Mouse (Mus musculus) c-Kit-positive CD71-positive TER-119-positive erythroid progenitor cells, embryonic 14.5 days (primary cell): Measurements from ENCODE around the gene Serhl.
"Not testable (repeated sequence)": the region's sequence is repeated elsewhere in the genome, so short reads cannot be mapped to it uniquely, and the experiment has no call there.

Experiments
- DNase-seq: peaks from one replicate; pipeline ENCODE4 v3.0.0-alpha.2; 2013; ENCODE audit warnings: low spot score

Gene Serhl

DNA sequence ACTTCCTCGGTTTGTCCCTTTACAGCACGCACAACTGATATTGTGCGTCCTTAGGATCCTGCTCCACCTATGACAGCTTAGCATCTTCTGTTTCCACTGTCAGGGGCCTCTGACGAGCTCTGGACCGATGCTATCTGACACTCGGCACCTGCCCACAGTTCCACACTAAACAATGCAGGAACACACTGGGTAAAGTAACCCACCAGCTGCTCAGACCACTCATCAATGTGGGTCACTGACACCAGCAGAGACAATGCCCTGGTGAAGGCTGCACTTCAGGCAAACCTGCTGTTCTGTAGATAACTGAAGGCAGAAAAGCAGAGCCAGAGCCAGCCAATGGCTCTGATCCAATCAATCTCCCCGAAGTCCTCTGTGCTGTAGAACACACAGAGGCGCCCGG, 37.3 kb downstream of the Serhl start:
- no peak for DNase-seq

DNA sequence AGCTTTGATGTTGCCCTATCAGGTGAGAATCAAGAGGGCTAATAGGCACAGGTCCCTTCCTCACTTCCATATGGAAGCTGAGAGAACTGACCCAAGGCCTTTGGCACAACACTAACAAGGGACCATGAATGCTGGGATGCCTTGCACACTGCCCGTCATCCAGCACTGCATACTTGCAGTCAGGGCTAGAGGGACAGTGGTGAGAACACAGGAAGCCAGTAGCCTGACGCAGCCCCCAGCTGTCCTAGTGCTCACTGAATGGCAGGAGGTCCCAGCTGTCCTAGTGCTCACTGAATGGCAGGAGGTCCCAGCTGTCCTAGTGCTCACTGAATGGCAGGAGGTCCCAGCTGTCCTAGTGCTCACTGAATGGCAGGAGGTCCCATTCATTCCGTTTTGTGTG, 37.7 kb downstream of the Serhl start:
- DNase-seq = not testable (repeated sequence)

DNA sequence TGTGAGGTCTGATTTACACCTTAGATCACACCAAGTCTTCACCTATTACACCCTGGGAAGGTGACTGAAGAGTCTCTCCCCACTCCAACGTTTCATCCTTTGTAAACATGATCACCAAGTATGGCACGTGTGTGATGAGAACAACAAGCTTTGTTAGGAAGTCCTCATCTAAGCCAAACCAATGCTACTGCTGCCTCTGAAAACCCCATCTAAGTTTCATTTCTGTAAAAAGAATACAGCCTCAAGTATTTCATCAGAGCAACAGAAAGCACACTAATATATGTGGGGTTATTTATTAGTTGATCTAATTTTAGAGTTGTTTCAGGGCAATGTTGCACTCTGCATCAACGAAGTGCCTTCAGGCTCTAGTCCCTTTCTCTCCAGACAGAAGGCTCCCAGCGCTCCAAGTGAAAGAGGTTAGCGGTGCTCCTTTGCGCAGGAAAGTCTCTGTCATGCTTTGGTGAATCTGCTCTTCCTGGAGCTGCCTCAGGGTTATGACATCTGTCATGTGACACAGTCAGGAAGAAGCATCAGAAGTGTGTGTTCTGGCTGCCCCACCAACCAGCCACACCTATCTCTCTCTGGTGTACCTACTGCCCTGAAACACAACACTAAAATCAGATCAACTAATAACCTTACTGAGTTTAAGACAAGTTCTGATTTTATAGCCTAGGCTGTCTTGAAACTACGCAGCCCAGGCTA, 40.4 kb downstream of the Serhl start:
- no peak for DNase-seq

DNA sequence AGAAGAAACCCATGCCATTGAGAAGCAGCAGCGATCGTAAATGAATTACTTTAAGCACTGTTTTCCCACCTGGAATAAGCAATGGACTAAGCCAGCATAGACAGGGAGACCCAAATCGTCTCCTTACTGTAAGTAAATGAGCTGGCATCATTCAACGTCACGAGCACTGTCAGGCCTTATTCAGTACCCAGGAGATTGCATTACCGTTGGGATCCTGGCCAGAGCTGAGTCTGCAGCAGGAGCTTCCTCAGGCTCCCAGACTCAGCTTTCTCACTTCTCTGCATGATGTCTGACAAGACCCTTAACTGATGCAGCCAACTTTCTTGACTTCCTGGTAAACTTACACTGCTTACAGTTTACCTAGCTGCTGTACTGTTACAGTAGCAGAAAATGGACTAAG, 45.4 kb downstream of the Serhl start:
- DNase-seq = no peak

DNA sequence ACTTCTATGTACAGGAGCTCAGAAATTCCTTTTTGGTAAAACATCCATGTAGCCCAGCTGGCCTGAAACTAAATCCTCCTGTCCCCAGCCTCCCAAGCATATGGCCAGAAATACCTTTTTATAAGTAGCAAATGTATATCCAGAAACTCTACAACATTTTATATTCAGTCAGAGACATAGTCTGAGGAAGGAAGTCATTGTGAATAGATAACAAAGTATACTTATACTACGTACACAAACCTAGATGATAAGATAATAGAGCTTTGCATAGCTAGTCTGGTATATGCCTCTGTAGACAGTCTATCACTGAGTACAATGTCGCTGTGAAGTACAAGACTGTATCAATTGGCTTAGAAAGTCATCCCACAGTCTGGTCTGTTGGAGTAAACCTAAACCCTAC, 46.3 kb downstream of the Serhl start:
- no peak for DNase-seq

DNA sequence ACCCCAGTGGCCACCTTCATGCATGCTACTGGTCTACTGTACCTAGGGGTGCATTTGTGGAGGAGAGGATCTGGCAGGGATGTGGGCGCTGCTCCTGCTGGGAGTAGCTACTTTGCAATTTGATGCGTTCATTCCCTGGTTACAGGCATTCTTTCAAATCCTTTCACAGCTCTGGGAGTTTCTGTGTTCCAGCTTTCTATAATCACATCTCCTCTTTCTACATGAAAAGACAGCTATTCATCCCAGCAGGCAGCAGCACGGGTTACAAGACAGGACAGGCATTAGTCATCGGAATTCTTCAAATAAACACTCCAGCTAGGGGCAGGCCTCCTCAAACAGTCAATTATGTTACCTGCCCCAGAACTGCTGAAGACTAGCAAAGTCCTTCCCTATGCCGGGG, 53.6 kb downstream of the Serhl start:
- no peak for DNase-seq

DNA sequence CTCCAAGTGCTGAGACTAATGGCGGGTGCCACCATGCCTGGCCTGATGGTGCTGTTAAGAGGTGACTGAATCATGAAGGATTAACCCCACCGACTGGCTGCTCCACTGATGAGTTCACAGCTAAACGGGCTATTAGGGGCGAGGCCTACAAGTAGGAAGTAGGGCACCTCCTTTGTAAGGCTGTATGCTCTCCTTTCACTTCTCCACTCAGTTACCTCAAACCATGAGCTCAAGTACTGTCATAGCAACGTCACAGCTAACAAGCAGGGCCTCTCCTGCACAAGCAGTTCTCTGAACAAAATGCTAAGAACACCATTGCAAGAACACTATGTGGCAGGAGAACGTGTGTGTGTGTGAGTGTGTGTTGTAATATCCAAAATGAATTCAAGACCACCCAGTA, 56.2 kb downstream of the Serhl start:
- DNase-seq = no peak

DNA sequence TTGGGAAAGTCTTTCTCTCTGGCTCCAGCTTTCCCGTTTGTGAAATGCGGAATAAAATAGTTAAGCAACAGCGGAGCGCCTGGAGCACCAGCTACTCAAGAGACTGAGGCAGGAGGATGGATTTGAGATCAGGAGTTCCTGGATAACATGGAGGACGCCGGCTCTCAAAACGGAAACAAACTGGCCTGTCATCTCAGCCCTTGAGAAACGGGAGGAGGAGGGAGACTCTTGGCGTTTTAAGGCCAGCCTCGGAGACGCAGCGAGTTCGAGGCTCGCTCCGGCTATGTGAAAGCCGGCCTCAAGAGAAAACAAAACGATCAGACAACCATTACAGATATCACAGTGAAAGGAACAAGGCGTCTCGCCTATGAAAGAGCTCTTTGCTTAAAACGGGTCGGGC, 59.1 kb downstream of the Serhl start:
- DNase-seq = peak; percentile 29

DNA sequence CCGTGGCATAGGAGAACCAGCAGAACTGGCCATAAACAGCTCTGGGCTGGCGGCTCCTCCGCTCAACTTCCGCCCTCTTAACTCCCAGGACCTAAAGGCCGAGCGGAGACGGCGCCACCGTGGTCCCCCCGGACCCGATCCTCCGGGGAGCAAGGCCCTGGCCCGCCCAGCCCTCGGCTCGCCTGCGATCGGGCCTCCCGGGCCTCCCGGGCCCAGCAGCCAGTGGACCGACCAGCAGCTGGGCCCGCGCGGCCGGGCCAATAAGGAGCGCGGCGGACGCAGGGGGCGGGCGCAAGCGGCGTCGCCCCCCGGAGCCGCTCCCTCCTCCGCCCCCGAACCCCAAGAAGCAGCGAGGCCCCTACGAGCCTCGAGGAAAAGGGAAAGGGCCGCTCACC, 59.5 kb downstream of the Serhl start:
- DNase-seq = peak; percentile 71

DNA sequence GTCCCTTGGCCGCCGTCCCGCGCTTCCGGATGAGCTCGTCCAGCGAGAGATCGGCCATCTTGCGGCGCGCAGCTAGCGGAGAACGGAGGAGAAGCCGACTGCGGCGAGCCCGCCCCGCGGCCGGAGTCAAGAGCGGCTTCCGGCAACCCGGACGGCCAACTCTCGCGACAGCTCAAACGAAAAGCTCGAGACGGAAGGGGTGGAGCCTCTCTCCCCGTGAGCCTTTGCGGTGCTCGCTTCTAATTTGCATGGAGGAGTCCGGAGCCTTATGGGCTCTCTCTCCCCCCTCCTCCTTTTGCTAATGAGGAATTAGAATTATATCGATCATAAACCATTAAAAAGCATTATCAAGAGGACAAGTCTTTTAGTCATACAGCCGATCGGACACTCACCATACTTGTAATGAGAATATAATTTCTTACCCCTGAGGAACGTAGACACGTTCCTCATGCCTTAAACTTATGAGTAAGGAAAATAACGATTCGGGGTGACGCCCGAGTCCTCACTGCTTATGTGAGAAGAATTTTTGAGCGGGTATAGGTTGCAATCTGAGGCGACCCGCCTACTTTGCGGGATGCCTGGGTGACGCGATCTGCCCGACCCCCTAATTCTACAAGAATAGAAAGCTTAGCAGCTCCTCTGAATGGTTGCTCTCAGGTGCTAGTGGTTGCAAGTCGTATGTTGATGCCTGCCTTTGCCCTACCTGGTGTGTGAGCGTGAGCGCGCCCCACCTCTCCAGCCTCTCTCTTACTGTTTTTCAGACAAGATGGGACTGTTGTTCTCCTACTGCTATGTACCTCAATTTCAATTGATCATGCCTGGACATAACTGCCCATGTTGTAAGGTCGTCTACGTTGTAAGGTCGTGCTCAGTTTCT, 60.1 kb downstream of the Serhl start, which contains the start of gene Poldip3:
Poldip3 (minus strand) TSS at position 189 of the 877 bp plus-strand sequence.
- DNase-seq = peak; percentile 99

DNA sequence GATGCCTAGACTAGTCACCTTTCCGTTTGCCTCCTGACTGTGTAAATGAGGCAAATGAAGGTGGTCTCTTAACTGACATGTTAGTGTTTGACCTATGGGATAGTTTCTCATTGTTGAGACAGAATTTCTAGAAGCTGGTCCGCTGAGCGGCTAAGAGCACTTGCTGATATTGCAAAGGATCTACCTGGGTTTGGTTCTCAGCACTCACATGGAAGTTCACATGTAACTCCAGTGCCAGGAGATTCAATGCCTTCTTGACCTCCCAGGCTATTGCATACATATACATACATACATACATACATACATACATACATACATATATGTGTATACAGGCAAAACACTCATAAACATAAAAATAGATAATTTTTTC, 60.8 kb downstream of the Serhl start:
- DNase-seq = no peak

DNA sequence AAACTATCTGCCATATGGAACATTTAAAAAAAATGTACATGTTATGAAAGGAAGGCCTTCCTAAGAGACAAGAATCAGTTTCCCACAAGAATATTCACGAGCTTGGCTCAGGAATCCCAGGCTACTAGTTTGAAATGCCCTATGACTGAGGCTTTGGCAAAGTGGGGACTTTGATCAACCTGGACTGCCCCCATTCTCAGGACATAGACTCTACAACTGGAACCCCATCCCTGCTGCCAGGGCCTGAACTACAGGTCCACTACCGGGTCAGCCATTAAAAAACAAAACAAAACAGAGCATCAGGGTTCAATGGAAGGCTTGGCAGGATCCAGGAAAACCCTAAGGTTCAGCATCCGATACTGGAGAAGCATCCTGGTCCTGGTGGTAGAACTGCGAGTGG, 61.4 kb downstream of the Serhl start:
- DNase-seq = no peak

DNA sequence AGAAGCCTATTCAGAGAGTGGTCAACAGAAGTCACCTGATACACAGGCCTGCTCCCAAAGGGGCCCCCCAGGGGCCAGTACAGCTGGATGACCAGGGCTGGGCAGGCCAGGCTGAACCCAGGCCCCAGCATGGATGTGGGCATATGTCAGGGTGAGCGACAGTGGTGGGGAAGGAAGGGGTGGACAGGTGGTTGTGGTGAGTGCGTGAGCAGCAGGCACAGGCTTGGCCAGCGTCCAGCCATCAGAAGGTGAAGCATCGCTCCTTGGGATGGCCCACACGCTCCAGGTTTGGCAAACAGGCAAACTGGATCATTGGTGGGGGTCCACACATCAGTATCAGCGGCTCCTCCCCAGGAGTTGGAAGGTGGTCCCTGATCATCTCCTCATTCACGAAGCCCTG, 65.0 kb downstream of the Serhl start:
- no peak for DNase-seq

DNA sequence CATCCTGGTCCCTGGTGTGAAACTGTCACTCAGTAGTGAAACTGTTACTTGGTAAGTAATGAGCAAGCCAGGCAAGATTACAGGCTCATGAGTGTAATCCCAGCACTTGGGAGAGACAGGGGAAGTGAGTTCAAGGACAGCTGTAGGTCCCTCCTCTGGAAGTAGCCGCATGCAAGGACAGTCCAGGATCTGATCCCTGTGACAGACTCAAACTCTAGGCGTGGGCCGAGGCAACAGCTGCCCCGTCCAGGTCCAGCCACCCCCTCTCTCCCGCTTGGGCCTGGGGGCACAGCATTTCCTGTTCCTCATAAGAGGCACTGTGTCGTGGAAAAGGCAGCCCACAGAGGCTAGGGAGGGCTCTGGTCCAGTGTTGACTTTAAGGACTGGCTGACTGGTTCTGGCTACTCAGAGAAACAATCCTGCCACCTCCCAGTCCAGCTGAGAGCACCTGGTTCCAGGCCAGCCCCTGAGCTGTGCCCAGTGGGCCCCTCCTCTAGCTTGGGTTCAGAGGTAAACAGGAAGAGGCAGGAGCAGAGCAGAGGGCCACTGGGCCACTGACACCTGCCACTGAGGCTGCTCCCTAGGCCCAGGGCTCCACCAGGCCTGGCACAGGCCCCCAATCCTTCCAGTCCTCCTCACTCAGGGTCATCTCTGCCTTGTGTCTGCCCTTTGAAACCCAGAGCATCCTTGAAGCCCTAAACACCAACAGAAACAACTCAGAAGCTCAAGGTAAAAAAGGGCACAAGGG, 66.5 kb downstream of the Serhl start:
- no peak for DNase-seq

DNA sequence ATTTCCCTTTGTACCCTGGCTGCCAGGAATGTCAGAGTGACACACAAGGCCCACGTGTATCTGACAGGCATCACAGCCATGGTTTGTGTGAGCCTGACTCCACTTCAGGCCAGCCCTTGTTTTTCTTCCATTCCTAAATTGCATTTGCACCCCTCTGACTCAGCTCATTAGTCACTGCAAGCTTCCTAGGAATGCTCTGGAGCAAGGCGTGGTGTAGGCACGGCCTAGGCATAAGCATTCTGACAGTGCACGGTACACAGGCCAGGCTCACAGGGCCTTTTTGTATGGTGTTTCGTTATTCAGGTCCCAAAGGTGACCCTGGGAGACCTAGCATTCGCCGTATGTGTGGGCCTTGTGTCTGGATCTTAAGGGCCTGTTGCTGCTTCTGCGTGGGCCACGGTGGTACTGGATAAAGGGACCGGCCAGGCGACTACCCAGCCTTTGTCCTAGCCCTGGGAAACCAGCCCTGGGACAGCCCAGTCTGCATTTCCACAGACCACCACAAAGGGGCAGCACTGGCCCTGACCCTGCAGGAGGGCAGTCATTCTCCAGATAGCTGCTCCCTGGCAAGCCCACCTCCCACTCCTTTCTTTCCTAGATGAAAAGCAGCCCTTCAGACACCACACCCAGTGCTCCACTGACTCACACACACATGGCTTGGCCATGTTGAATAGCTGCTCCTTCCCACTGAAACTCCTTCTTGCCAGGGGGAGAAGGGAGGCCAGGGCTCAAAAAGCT, 67.8 kb downstream of the Serhl start:
- no peak for DNase-seq

DNA sequence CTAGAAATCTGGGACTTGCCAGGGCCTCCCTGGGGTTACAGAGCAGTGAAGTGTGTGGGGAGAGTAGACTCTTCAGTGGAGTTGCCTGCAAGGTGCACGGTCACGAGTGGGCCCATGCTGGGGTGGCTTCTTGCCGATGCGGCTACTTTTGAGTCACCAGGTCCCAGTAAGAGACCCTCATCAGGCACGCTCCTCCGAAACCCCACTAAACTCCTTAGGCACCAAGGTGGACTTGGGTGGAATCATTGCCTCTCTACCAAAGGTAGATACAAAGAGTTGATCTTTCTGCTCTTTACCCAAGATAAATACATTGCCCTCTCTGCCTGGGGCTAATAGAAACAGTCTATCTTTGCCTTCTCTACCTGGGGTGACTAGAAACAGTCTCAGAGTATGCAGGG, 68.4 kb downstream of the Serhl start:
- no peak for DNase-seq

DNA sequence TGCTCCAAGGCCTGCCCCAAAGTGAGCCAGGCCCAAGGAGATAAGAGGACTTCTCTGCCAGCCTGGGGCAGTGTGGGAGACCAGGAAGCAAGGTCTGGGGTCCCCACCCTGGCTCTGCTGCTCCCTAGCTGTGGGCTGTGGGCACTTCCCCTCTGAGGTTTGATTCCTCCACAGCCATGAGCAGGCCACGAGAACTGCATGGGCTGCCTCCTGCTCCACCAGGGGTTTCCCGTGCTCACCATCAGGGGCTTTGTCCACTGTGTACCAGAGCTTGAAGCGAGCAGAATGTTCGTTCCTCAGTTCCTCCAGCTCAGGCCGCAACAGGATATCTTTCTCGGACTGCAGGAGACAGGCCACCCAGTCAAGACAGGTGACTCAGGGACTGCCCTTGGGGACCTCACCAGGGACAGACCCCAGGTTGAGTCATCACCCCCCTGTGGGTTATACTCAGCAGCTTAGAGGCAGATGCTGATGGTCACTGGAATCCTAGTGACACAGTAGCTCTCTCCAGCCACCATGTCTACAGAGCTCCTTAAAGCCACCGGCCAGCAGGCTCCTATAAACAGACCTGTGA, 69.4 kb downstream of the Serhl start:
- no peak for DNase-seq

DNA sequence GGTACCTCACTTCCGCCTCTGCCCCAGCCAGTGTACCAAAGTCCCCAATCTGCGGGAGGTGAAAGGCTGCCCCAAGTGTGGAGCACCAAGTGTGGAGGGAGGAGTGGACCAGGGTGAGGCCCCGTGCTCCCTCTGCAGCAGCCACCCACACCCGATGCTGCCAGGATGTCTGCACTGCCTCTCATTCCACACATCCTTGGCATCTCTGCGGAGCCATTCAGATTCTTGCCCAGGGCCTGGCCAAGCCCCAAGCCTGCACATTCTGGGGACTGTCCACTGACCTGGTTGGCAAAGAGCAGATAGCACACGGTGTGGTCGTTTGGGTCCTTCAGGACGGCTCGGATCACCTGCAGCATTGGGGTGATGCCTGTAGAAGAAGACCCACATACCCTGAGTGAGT, 70.5 kb downstream of the Serhl start:
- no peak for DNase-seq

DNA sequence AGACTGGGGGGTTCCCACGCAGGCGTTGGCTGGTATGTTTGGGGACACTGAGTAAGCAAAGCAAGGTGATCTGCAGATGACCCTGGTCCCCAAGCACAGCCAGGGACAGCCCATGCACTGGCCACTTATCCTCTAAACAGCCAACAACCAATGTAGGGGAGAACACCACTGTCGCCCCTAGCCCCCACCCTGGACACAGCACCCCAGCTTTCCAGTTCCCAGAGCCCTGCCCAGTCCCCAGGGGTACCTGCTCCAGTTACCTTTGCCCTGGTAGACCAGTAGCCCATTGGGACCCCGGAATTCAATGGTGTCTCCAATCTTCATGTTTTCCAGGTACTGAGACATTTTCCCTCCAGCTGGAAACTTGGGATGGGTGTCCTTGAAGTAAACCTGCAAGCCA, 71.3 kb downstream of the Serhl start:
- no peak for DNase-seq

DNA sequence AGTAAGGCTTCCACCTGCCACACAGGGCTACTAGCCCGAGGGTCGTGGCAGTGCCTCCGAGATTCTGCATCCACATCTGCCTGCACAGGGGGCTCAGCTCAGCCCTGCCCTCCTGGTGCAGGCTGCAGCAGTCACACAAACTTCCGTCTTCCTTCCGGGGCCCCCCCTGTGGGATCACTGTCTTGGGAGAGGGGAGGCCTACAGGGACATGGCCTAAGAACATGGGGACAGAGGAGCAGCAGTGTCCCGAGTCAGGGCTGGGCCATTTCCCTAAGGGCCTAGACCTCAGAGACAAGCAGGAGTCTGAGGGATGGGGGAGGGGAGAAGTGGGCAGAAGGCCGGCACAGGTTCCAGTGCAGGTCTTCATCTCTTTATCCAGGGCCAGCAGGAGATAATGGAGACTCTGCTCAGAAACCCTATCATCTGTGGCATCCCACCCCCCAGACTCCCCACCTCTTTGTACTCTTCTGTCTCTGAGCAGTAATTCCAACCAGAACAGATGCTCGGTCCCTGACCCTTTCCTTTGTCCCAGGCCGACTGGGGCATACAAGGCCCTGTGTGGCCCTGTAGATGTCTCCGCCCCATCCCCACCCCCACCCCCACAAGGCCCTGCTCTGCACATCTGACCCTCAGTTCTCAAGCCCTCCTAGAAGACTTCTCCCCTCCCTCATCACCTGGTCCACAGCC, 71.9 kb downstream of the Serhl start:
- DNase-seq = no peak

DNA sequence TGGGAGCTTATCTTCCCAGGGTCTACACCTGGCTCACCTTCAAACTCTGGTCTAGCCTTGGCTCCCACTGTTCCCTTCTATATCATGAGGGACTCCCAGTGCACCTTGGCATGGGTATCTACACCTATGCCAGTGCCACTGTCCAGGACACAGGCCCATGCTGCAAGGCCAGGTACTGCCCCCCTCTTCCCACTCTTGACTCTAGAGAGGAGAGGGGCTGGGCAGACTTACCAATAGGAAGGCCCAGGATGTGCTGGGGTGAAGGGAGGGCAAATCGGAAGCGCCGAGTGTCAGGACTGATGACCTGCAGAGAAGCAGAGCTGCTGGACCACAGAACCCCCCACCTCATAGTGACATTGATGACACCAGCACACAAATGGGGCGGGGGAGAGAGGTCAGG, 72.7 kb downstream of the Serhl start:
- no peak for DNase-seq
